Mouse (Mus musculus) WW6 (cell line): ENCODE measurements around the gene Plbd2.

Experiments used
- DNase-seq: peaks from one replicate; pipeline ENCODE4 v3.0.0-alpha.2; 2013; ENCODE audit warnings: low read depth, low spot score

Gene Plbd2

GRCm38 (mm10) chr5:120503144-120503795, at the start of gene Plbd2:
Gene Plbd2, minus strand, starts transcription at chr5:120503625.
- DNase-seq, result peak; percentile 42

DNA sequence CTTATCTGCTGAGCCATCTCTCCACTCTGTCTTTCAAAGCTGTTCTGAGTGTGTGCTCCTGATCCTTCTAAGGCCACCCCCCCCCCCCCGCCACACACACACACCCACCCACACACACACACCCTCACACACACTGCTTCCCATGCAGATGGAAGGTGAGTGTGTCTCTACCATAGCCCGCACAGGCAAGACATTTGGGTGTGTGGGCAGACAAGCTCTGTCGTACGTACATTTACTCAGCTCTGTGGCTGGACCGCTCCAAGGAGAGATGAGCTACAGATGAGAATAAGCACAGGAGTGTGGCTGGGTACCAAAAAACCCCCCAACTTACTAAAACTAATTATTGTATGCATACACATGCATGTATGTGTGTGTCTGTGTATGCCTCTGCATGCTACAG, 47.2 kb upstream of the Plbd2 start:
- no peak for DNase-seq

DNA sequence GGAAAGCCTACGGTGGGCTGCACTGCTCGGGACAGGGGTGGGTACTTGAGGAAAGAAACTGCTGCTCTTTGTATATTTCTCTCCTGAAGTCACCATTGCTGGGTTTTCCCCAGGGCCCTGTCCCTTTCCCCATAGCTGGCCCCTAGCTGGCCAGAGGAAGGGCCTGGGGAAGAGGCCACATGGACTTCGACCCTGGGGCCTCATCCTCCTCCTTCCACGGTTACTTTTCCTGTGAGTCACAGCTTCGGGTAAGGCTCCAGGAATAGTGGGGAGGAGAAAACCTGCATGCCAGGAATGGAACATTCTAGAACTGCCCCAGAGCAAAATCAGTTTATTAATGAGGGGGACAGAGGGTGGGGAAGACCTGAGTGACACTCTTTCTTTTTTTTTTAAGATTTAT, 46.7 kb upstream of the Plbd2 start:
- DNase-seq, result no peak

DNA sequence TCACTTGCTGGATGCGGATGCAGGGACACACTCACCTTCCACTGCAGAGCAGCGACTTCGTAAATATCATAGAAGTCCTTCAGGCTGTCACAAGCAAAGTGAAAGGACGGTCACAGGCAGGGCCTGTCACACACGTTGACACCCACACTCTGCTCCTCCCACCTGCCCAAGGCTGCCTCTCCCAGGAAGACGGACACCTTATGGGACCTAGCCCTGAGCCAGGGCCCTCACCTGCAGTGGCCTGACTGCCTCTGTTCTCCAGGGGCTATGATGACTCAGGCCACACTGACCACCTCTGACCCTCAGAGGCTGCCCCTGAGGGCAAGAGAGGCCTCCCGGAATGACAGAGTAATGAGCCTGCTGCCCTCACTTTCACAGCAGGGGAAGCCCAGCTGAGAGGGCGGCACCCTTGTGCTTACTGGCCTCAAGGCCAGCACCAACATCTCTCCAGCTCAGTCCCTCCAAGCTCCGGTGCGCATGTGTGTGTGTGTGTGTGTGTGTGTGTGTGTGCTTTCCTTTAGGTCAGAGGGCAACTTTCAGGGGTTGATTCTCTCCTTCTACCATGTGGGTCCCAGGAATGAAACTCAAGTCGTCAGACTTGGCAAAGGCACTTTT, 44.9 kb upstream of the Plbd2 start:
- DNase-seq, result no peak

DNA sequence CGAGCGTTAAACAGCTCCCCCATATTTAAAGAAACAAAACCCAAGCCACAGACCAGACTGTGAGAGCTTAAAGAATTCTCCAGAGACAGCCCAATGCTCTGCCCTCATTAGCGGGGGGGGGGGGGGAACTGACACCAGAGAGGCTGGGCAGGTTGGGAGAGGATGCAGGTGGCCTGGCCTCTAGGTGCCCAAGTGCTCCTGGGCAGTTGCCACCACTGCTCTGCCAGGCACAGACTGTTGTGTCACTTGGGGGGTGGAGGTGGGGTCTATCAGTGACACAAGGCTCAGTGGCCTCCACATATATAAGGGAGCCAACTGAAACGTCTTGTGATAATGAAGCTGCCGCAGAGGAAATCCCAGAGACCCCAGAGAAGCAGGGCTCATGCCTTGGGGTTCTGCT, 33.2 kb upstream of the Plbd2 start:
- DNase-seq, result no peak

GRCm38 (mm10) chr5:120536046-120536445, 32.6 kb upstream of the Plbd2 start:
- no peak for DNase-seq

DNA sequence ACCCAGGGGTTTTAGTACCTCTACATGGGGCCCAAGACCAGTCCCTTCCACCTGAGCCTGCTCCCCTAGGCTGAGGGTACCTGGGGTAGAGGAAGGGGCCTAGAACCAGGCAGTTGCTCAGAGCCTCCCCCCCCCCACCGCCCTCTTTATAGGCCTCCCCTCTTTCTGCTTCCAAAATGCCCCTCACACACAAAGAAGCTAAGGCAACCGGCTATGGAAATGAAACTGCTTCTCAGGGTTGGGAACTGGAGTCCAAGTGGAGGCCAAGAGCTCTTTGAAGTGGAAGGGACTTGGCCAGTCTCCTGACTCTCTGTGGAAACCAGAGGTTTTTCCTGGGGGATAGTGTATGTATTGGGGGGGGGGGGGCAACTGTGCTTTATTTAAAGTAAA, 31.3 kb upstream of the Plbd2 start:
- no peak for DNase-seq

- DNase-seq, result no peak
Observed at GRCm38 (mm10) chr5:120534071-120534685, 30.8 kb upstream of the Plbd2 start.

DNA sequence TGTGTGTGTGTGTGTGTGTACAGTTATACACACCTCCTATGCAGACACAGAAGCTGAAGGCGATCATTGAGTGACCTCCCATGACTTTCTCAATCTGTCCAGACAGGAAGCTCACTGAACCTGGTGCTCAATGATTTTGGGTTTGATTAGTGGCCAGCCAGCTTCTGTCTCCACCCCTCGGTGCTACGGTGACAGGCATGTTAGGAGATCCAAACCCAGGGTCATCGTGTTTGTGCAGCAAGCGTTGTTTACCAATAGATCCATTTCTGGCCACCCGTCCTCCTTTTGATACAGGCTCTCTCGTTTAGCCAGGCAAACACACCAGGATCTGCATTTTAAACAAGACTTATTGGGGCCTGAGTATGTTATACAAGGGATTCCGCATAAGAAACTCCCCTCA, 28.2 kb upstream of the Plbd2 start:
- DNase-seq, result no peak

- DNase-seq, result no peak
Observed at GRCm38 (mm10) chr5:120527296-120527964, 24.0 kb upstream of the Plbd2 start.

- no peak for DNase-seq
Observed at GRCm38 (mm10) chr5:120526311-120526710, 22.9 kb upstream of the Plbd2 start.

GRCm38 (mm10) chr5:120525737-120526136, 22.3 kb upstream of the Plbd2 start:
- no peak for DNase-seq

GRCm38 (mm10) chr5:120524736-120525135, 21.3 kb upstream of the Plbd2 start:
- DNase-seq, result no peak

GRCm38 (mm10) chr5:120522649-120523048, 19.2 kb upstream of the Plbd2 start:
- no peak for DNase-seq

DNA sequence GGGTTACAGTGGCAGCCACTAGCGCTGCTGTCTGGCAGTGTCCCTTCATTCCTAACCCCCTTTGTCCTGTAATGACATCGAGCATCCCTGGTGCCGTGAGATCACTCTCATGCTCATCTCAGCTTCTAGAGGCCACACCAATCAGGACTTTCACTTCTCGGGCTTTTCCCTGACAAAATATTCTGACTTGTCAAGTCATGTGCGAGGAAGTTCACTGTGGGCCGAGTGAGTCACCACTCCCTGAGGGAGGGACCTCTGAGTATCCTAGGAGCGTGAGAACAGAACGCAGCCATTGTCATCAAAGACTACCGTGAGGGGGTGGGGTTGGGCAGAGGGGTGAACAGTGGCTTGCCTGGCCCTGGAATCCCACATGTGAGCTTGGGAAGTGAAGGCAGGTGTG, 14.1 kb upstream of the Plbd2 start:
- no peak for DNase-seq

DNA sequence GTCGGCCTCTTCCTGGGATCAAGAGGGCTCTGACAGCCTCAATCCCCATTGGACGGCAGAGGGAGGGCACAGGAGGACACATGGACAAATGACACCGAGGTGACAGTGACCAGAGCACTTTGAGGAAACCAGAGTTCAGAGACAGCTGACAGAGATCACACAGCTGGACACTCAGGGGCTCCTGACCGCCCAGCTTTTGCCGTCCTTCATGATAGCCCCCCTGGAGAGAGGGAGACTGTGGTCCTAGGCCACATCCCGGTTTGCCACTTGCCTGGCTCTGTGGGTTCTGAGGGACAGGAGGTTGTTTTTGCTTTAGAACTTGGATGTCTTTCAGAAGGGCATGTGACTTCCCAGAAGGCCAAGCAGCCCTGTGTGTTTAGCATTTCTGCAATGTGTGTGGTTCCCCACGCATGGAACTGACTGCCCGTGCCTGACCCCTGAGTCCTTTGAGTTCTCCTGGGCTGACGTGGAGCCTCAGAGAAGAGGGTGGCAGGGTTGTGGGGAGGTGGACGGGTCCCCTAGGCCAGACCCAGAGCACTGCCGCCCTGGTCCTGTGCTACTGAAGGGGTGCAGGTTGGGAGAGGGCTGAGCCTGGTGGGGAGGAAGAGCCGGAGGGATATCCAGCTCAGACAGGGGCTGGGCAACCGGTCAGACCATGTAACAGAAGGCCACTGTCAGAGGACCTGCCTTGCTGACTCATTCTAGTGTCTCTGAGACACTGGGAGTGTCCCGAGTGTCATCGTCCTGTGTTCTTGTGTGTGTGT, 13.0 kb upstream of the Plbd2 start:
- no peak for DNase-seq

GRCm38 (mm10) chr5:120515451-120515850, 12.0 kb upstream of the Plbd2 start:
- no peak for DNase-seq

DNA sequence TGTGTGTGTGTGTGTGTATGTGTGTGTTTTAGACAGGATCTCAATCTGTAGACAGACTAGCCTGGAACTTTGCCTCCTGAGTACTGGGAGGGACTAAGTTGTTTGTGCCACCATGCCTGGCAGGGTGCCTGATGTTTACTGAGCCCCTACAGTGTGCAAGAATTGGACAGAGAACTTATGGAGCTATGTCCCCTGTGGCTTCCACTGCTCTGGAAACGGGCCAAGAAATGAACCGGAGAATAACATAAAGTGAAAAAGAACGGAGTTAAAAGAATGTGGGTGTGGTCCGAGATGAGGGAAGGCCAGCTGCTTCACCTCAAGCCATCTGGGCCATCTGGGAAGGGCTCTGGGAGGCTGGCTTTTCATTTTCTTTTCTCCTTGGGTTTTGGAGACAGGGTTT, 11.3 kb upstream of the Plbd2 start:
- no peak for DNase-seq

DNA sequence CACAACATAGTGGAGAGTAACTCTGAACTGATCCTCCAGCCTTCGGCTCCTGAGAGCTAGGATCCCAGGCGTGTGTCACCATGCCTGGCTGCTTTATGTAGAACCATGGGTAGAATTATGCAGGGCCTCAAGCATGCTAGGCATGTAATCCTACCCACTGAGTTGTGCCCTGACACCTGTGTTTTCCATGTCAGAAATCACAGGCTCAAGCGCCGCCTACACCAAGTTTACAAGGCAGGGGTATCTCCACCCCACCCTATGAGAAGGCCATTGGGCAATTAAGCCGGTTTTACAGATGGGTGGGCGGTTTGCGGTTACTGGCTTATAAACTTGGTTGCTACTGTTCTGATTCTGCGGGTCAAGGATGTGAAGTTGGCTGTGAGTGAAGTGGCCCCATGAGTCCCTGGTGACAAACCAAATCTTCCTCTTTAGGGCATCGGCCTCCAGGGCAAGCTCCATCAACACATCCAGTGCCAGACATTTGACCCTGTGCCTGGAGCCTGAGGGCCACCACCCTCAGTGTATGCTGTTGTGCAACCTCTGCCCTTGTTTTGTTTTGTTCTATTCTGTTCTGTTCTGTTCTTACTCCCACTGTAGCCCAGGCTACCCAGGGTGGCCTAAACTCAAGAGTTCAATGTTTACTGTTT, 10.7 kb upstream of the Plbd2 start:
- DNase-seq, result no peak

DNA sequence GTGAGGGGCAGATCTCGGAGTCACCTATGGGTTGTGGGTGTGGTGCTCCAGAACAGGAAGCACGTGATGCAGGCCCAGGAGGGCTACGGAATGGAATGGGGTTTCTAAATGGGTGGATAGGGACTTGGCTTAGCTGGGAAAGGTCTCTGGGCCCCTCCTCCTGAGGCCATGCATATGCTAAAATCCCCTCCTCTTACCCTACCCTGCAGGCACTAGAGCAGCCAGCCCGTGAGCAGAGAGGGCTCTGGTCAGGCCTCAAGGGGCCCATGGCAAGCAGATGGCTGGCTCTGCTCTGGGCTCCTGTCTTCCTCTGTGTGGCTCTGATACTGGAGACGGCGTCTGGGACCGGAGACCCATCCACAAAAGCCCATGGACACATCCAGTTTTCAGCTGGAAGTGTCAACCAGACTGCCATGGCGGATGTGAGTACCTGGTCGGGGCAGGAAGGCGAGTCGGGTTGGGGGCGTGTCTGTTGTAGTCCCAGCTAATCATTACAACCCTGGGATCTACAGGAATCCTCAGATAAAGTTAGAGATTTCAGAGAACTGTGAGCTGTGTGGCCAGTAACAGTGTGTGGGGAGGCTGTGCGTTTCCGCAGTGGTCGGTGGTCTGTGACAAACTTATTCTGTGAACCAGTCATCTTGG, 9.6 kb upstream of the Plbd2 start:
- DNase-seq, result peak; percentile 71

- DNase-seq, result no peak
Observed at GRCm38 (mm10) chr5:120511643-120512220, 8.3 kb upstream of the Plbd2 start.
